Mouse (Mus musculus): ENCODE results near the gene Fdxr. TPM values are rescaled to one million over a fixed set of nuclear protein-coding genes. Genes with fewer than 3 reads are reported as not detected.

Gene Fdxr
- polyA plus RNA-seq, 1 experiment from 2014 or later: 19.3 TPM

DNA sequence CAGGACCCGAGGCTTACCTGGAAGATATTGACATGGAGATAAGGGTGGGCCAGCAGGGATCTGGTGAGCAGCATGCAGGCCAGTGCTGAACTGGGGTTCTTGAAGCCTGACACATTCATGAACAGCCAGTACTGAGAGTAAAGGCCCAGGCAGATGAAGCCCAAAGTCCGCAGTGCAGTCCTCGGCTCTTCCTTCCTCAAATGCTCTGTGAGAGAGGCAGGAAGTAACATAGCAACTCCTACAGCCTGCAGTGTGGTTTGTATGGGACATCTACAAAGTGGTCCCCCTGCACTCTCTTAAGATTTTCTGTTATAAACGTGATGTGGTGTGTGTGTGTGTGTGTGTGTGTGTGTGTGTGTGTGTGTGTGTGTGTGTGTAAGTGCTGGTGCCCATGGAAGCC, 8.4 kb upstream of the Fdxr start:
- no peaks in the 10 kb centered on the region for H3K36me3 ChIP-seq
- DNase-seq (ENCODE audit: low spot score): no peak
- H3K27ac ChIP-seq: no peak overlapping the region
- H3K9me3 ChIP-seq (replicated peaks): no peaks in the 10 kb centered on the region
- H3K4me1 ChIP-seq: peaks cover 6% of the 10 kb centered on the region; the same call in 1 of the 2 replicates
- no peak overlapping the region for H3K4me3 ChIP-seq
- no peaks in the 10 kb centered on the region; the same call in 1 of the 2 replicates for H3K27me3 ChIP-seq (ENCODE audit: low read depth, poor library complexity, severe bottlenecking)
- 73% methylated on average over 4 of the region's 4 CpGs for WGBS

- no peaks in the 10 kb centered on the region; the same call in 1 of the 2 replicates for H3K27me3 ChIP-seq (ENCODE audit: low read depth, poor library complexity, severe bottlenecking)
- no peak overlapping the region for H3K4me3 ChIP-seq
- no peak overlapping the region for H3K27ac ChIP-seq
- WGBS: 84% methylated on average over 12 of the region's 12 CpGs
- no peaks in the 10 kb centered on the region for H3K9me3 ChIP-seq (replicated peaks)
- H3K4me1 ChIP-seq: peaks cover 6% of the 10 kb centered on the region; the same call in 1 of the 2 replicates
- no peak for DNase-seq (ENCODE audit: low spot score)
- H3K36me3 ChIP-seq: no peaks in the 10 kb centered on the region
These were observed 7.2 kb upstream of the Fdxr start for GRCm38 (mm10) chr11:115283891-115284620.

DNA sequence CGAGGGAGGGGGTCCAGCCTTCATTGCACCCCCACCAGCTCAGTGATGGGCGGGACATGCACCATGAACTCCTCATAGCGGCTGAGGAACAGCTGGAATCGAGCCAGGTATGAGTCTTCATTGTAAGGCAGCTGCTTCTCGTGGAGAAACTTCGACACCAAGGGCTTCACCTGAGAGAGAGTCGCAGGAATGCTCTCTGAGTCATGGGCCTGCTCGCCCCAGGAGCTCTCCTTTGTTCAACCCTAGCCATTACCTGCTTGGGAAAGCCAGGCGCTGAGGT, 6.6 kb upstream of the Fdxr start:
- 73% methylated on average over 9 of the region's 9 CpGs for WGBS
- DNase-seq (ENCODE audit: low spot score): no peak
- Histone ChIP-seq H3K4me3 (no peak overlapping the region), H3K9me3 (replicated peaks) (no peaks in the 10 kb centered on the region), H3K27ac (no peak overlapping the region), H3K36me3 (no peaks in the 10 kb centered on the region), H3K4me1 (peaks cover 6% of the 10 kb centered on the region; the same call in 1 of the 2 replicates), H3K27me3 (ENCODE audit: low read depth, poor library complexity, severe bottlenecking) (no peaks in the 10 kb centered on the region; the same call in 1 of the 2 replicates)

DNA sequence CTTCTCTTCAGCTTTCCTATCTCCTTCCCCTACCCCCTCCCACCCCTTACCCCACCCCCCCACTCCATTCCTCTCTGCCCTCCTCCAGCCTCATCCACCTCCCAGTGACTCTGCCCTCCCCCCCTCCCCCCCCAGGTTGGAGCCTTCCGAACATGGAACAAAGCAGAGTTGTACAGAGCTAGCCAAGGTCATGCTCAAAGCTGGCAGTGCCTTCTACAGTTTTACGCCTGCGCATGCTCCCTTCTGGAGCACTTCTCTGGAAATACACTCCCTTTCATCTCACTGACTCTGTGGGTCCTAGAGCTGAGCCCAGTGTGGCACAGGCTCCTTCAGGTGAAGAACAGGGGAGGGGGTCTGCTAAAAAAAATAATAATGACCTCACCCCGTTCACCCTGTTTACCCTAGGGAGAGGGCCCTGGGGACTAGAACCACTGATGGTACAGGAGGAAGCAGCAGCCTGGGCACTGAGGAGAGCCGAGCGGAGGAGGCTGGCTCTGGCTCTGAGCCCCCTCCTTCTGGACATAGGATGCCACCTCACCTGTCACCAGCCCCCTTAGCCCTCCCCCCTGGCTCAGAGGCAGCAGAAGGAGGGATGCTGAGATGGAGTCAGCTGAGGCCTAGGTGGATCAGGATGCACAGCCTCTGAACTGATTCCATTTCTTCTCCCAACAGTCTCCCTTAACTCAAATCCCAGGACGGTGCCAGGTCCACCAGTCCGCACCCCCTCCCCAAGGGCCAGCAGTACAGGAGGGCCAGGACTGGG, 6.1 kb upstream of the Fdxr start:
- Histone ChIP-seq H3K36me3 (no peaks in the 10 kb centered on the region), H3K4me3 (no peak overlapping the region), H3K27me3 (ENCODE audit: low read depth, poor library complexity, severe bottlenecking) (no peaks in the 10 kb centered on the region; the same call in 1 of the 2 replicates), H3K9me3 (replicated peaks) (no peaks in the 10 kb centered on the region), H3K27ac (no peak overlapping the region), H3K4me1 (peaks cover 11% of the 10 kb centered on the region)
- whole genome bisulfite sequencing: 83% methylated on average over 8 of the region's 8 CpGs
- no peak for DNase-seq (ENCODE audit: low spot score)

GRCm38 (mm10) chr11:115282295-115282694, 5.4 kb upstream of the Fdxr start:
- H3K36me3 ChIP-seq: no peaks in the 10 kb centered on the region
- 73% methylated on average over 8 of the region's 8 CpGs for WGBS

GRCm38 (mm10) chr11:115279726-115280125, 2.9 kb upstream of the Fdxr start:
- H3K4me3 ChIP-seq: no peak overlapping the region
- DNase-seq (ENCODE audit: low spot score): no peak
- 71% methylated on average over 1 of the region's 1 CpGs for WGBS

More at GRCm38 (mm10) chr11:115282295-115282694, 5.4 kb upstream of the Fdxr start:
- Histone ChIP-seq H3K4me1 (peaks cover 15% of the 10 kb centered on the region), H3K4me3 (no peak overlapping the region), H3K9me3 (replicated peaks) (no peaks in the 10 kb centered on the region), H3K27me3 (ENCODE audit: low read depth, poor library complexity, severe bottlenecking) (no peaks in the 10 kb centered on the region; the same call in 1 of the 2 replicates), H3K27ac (no peak overlapping the region)
- no peak for DNase-seq (ENCODE audit: low spot score)

GRCm38 (mm10) chr11:115278176-115278575, 1.3 kb upstream of the Fdxr start:
- DNase-seq (ENCODE audit: low spot score): no peak
- no peaks in the 10 kb centered on the region for H3K9me3 ChIP-seq (replicated peaks)
- H3K4me3 ChIP-seq: peak overlapping the region; percentile 63
- no peak overlapping the region for H3K27ac ChIP-seq
- 72% methylated on average over 6 of the region's 6 CpGs for WGBS
- H3K36me3 ChIP-seq: no peaks in the 10 kb centered on the region
- peaks cover 28% of the 10 kb centered on the region for H3K4me1 ChIP-seq
- no peaks in the 10 kb centered on the region for H3K27me3 ChIP-seq (ENCODE audit: low read depth, poor library complexity, severe bottlenecking)

More at GRCm38 (mm10) chr11:115279726-115280125, 2.9 kb upstream of the Fdxr start:
- Histone ChIP-seq H3K36me3 (no peaks in the 10 kb centered on the region), H3K4me1 (peaks cover 29% of the 10 kb centered on the region), H3K9me3 (replicated peaks) (no peaks in the 10 kb centered on the region), H3K27ac (no peak overlapping the region), H3K27me3 (ENCODE audit: low read depth, poor library complexity, severe bottlenecking) (no peaks in the 10 kb centered on the region; the same call in 1 of the 2 replicates)

DNA sequence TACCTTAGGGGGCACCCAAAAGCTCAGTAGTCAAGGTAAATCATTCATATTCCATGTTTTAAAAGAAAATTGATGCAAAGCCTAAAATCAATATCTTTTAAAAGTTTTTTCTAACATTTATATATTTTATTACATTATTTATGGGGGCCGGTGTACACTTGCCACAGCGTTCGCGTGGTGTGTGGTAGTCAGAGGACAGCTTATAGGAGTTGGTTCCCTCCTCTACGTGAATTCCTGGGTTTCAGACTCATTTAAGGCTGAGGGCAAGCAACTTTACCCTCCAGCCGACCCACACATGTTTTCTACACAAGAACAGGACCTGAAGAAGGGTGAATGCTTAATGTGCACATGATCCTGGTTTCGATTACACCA, 740 bp upstream of the Fdxr start:
- H3K27me3 ChIP-seq (ENCODE audit: low read depth, poor library complexity, severe bottlenecking): no peaks in the 10 kb centered on the region
- no peaks in the 10 kb centered on the region for H3K9me3 ChIP-seq (replicated peaks)
- no peak for DNase-seq (ENCODE audit: low spot score)
- WGBS: 21% methylated on average over 7 of the region's 7 CpGs
- peaks cover 32% of the 10 kb centered on the region for H3K4me1 ChIP-seq
- no peaks in the 10 kb centered on the region for H3K36me3 ChIP-seq
- peak overlapping the region; percentile 63 for H3K4me3 ChIP-seq
- H3K27ac ChIP-seq: peak overlapping the region; percentile 85

DNA sequence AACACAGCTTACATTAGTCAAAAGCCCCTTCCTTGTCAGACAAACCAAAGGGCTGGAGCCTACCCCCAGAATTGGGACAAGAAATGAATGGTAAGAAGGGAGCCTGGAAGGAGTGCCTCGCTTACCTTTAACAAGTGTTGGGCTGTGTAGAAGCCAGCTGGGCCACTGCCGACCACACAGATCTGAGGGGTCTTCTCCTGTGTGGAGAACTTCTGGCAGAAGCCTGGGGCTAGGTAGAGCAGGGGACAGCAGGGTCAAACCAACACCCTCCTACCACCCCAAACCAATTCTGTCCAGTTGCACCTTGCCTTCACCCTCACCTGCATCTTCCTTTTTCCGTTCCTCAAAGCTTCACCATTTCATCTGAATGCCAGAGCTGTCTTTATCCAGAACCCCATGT, 896 bp downstream of the Fdxr start:
- no peak for DNase-seq (ENCODE audit: low spot score)
- H3K4me3 ChIP-seq: peak overlapping the region; percentile 63
- H3K27ac ChIP-seq: 0 out of 2 replicates have a peak overlapping the region, but pooled peaks have one; percentile 85
- H3K36me3 ChIP-seq: no peaks in the 10 kb centered on the region
- H3K9me3 ChIP-seq (replicated peaks): no peaks in the 10 kb centered on the region
- H3K4me1 ChIP-seq: peaks cover 36% of the 10 kb centered on the region
- H3K27me3 ChIP-seq (ENCODE audit: low read depth, poor library complexity, severe bottlenecking): no peaks in the 10 kb centered on the region
- WGBS: 64% methylated on average over 3 of the region's 3 CpGs

GRCm38 (mm10) chr11:115275509-115275908, 1.3 kb downstream of the Fdxr start:
- H3K9me3 ChIP-seq (replicated peaks): no peaks in the 10 kb centered on the region
- H3K4me1 ChIP-seq: peaks cover 36% of the 10 kb centered on the region
- 0 out of 2 replicates have a peak overlapping the region, but pooled peaks have one; percentile 63 for H3K4me3 ChIP-seq
- no peak overlapping the region for H3K27ac ChIP-seq
- no peaks in the 10 kb centered on the region for H3K36me3 ChIP-seq
- DNase-seq (ENCODE audit: low spot score): no peak
- 86% methylated on average over 6 of the region's 6 CpGs for WGBS
- no peaks in the 10 kb centered on the region for H3K27me3 ChIP-seq (ENCODE audit: low read depth, poor library complexity, severe bottlenecking)

- Histone ChIP-seq H3K27ac (no peak overlapping the region), H3K36me3 (no peaks in the 10 kb centered on the region), H3K9me3 (replicated peaks) (no peaks in the 10 kb centered on the region), H3K4me1 (peaks cover 41% of the 10 kb centered on the region), H3K27me3 (ENCODE audit: low read depth, poor library complexity, severe bottlenecking) (peaks cover 5% of the 10 kb centered on the region; the same call in 1 of the 2 replicates), H3K4me3 (no peak overlapping the region)
- DNase-seq (ENCODE audit: low spot score): no peak
- 88% methylated on average over 6 of the region's 6 CpGs for WGBS
These were observed 2.1 kb downstream of the Fdxr start for GRCm38 (mm10) chr11:115274771-115275170.

- no peak overlapping the region for H3K4me3 ChIP-seq
- peaks cover 41% of the 10 kb centered on the region for H3K4me1 ChIP-seq
- peaks cover 6% of the 10 kb centered on the region for H3K36me3 ChIP-seq
- no peak for DNase-seq (ENCODE audit: low spot score)
- H3K9me3 ChIP-seq (replicated peaks): no peaks in the 10 kb centered on the region
- peaks cover 11% of the 10 kb centered on the region for H3K27me3 ChIP-seq (ENCODE audit: low read depth, poor library complexity, severe bottlenecking)
- 92% methylated on average over 7 of the region's 7 CpGs for WGBS
- no peak overlapping the region for H3K27ac ChIP-seq
These were observed 2.7 kb downstream of the Fdxr start for GRCm38 (mm10) chr11:115274178-115274577.

GRCm38 (mm10) chr11:115273735-115274134, 3.1 kb downstream of the Fdxr start:
- WGBS: 72% methylated on average over 7 of the region's 7 CpGs
- no peak overlapping the region for H3K27ac ChIP-seq
- no peak overlapping the region for H3K4me3 ChIP-seq
- no peaks in the 10 kb centered on the region for H3K9me3 ChIP-seq (replicated peaks)
- DNase-seq (ENCODE audit: low spot score): no peak
- H3K36me3 ChIP-seq: peaks cover 10% of the 10 kb centered on the region
- peaks cover 41% of the 10 kb centered on the region for H3K4me1 ChIP-seq
- H3K27me3 ChIP-seq (ENCODE audit: low read depth, poor library complexity, severe bottlenecking): peaks cover 16% of the 10 kb centered on the region
